Mouse (Mus musculus) macrophage (primary cell): ENCODE results near the gene Smagp. TPM values are rescaled to one million over a fixed set of nuclear protein-coding genes. Genes with fewer than 3 reads are reported as not detected.
A peak's percentile ranks its signal among the peaks of the same experiment; 100 is the strongest.
"Not testable (repeated sequence)": the region's sequence is repeated elsewhere in the genome, so short reads cannot be mapped to it uniquely, and the experiment has no call there.

ENCODE experiments used
- H3K27ac ChIP-seq: fragments of 350-480 bp; formaldehyde crosslinking; 2 replicates; pipeline ENCODE4 v1.9.0; 2021
- H3K36me3 ChIP-seq: fragments of 350-480 bp; formaldehyde crosslinking; 2 replicates; pipeline ENCODE4 v1.9.0; 2021; ENCODE audit errors: inconsistent target
- H3K4me3 ChIP-seq: fragments of 350-480 bp; formaldehyde crosslinking; 2 replicates; pipeline ENCODE4 v1.9.0; 2021; ENCODE audit errors: inconsistent target
- H3K79me2 ChIP-seq: fragments of 350-480 bp; formaldehyde crosslinking; 2 replicates; pipeline ENCODE4 v1.9.0; 2021; ENCODE audit errors: inconsistent target
- WGBS: methylation state at CpG from one replicate; pipeline ENCODE4 v1.1.7; 2026; ENCODE audit warnings: inconsistent platforms; ENCODE audit not compliant: missing documents; 5-methylcytosine and 5-hydroxymethylcytosine counted together
- polyA plus RNA-seq: library from polyadenylated mRNA; stranded (reverse); fragments of 250-400 nt; gene quantifications from 3 replicates; pipeline ENCODE4 v1.2.4, GENCODE M21; 2018; ENCODE audit warnings: inconsistent platforms

Gene Smagp
- polyA plus RNA-seq, 1 experiment from 2014 or later = 73.9 TPM

- not testable (repeated sequence) for H3K36me3 ChIP-seq
- 94% methylated on average over 8 of the region's 8 CpGs for WGBS
Measured at GRCm38 (mm10) chr15:100606677-100607076, 30.1 kb downstream of the Smagp start.

GRCm38 (mm10) chr15:100601669-100602068, 35.1 kb downstream of the Smagp start:
- WGBS = 92% methylated on average over 3 of the region's 3 CpGs
- H3K27ac ChIP-seq = no peak overlapping the region
- no peaks in the 10 kb centered on the region for H3K79me2 ChIP-seq
- no peaks in the 10 kb centered on the region for H3K36me3 ChIP-seq
- no peak overlapping the region for H3K4me3 ChIP-seq

More at GRCm38 (mm10) chr15:100606677-100607076, 30.1 kb downstream of the Smagp start:
- H3K4me3 ChIP-seq, H3K79me2 ChIP-seq, H3K27ac ChIP-seq: not testable (repeated sequence)

DNA sequence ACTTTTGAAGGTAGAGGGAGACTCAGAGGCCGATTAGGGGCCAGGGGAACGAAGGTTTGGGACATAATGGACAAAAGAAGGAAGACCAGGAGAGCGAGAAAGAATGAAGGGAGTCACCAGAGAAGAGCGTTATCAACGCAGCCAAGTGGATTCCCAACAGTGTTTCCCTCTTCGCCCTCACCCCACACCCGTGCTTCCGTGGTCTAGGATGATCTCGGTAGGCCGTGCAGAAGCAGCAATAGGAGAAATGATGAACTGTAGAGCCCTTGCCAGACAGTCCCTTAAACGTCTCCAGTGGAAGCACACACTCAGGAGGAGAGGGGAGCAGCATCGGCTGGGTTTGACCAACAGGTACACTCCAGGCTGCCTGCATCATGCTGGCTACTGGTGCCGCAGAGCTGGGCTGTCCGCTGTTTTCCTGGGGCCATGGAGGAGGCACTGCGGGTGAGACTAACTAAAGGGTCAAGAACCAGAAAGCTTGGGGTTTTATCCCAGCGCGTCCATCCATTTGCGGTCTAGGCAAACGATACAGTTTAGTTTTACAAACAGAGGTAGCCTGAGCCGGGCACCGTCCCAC, 36.0 kb downstream of the Smagp start:
- no peak overlapping the region for H3K27ac ChIP-seq
- WGBS = 65% methylated on average over 21 of the region's 21 CpGs
- no peaks in the 10 kb centered on the region for H3K79me2 ChIP-seq
- H3K36me3 ChIP-seq = no peaks in the 10 kb centered on the region
- no peak overlapping the region for H3K4me3 ChIP-seq

DNA sequence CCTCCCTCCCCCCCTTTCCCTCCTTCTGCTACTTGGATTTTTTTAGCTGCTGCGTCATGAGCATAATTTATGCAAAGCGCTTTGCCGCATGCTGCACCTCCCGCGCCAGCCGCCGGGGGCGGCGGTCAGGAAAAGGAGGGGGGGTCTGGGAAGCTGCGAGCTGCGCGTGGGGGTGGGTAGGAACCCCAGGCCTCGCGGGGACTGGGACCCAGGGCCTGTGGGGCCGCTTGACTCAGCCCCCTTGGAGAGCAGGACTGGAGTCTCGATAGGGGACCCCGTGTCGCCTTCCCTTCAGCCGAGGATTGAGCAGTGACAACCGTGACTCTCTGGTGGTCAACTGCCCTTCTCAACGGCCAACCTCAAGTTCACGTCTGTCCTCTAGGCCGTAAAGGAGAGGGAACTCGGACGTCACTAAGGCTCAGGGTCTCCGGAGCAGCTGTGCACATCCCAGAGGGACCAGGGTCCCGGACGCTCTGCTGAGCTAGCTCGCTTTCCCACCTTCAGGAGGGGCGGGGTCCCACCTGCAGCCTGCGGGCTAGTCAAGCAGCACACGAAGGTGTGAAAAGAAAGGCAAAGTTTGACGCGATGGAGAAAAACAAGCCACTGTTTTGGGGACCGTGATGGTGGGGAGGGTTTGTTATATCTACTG, 36.6 kb downstream of the Smagp start:
- 7% methylated on average over 35 of the region's 35 CpGs for WGBS
- Histone ChIP-seq H3K27ac (no peak overlapping the region), H3K36me3 (no peaks in the 10 kb centered on the region), H3K4me3 (peak overlapping the region; percentile 11; the same call in 1 of the 2 replicates), H3K79me2 (no peaks in the 10 kb centered on the region)

DNA sequence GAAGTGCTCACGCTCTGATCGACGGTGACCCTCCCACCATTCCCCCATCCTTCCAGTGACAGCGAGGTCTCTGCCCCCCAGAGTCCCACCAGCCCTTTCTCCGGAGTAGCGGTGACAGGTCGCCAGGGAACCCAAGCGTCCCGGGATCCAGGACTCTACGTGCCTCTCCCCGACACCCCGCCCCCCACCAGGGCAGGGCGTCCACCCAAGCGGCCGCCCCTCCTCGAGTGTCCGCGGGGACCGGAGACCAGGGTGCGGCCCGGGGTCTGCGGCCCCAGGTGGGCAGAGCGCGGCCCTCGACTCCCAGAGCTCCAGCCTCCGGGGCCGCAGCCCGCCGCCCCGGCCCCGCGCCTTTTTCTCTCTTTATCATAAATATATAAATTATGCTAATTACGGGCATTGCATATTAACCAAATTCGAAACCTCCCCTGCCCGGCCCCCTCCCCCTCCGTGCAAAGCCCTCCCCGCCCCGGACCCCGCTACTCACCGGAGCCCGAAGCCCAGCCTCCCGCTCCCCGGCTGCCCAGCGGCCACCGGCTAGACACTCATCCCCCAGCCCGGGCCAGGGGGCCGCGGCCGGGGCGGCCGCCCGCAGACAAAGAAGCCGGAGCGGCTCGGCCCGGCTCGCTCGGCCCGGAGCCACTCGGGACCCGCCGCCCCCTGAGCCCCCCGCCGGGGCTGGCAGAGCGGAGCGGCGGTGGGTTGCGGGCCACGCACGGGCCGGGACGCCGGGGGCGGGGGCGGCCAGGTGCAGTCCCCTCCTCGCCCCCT, 37.3 kb downstream of the Smagp start, which contains the start of gene Pou6f1:
Gene Pou6f1 (minus strand): TSS at position 709 of the 771 bp plus-strand sequence.
- H3K4me3 ChIP-seq = peak within 1 kb of the TSS; percentile 55
- no peaks in the 10 kb centered on the region for H3K36me3 ChIP-seq
- no peaks in the 10 kb centered on the region for H3K79me2 ChIP-seq
- under 1% methylated on average over 49 of the region's 76 CpGs for WGBS
- peak within 1 kb of the TSS; percentile 45 for H3K27ac ChIP-seq

DNA sequence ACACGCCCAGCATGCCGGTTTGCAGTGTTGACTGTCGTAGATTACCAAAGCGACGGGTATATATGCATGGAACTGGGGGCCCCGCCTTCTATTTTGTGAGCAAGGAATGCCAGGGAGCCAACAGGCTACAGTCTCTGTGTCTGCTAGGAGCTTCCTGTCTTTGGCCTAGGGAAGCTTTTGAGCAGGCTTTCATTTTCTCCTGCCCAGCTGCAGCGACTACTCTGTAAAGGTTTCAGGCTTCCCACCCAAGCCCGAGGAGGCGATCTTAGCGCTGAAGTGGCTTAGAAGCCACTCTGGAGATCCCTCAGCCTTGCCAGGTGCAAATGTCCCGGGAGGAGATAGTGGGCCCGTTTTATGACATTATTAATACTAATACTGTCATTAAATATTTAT, 37.9 kb downstream of the Smagp start:
- Histone ChIP-seq H3K36me3 (no peaks in the 10 kb centered on the region), H3K79me2 (no peaks in the 10 kb centered on the region), H3K27ac (peak overlapping the region; percentile 45), H3K4me3 (peak overlapping the region; percentile 55)
- 4% methylated on average over 11 of the region's 12 CpGs for WGBS

DNA sequence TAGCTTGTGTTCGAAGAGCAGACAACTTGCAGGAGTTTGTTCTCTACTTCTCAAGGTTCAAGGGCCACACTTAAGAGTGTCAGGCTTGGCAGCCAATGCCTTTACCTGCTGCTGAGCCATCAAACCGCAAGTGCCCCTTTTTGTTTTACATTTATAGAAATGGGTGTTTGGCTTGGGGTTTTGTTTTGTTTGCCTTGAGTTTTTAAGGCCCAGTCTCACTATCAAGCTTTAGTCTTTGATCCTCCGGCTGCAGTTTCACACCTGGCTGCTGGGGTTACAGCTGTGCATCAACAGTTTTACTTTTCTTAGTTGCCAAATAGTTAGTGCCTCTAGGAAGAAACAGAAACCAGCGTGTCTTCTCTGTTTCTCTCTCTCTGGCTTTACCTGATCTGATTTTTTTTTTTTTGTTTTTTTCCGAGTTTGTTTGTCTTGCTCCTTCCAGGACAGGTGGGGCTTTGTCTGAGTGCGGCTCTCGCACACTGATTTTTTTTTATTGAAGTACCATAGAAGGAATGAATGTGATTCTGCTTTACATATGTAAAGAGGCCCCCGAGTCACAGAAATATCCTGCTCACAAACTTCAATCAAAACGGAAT, 38.4 kb downstream of the Smagp start:
- H3K36me3 ChIP-seq = no peaks in the 10 kb centered on the region
- peak overlapping the region; percentile 55 for H3K4me3 ChIP-seq
- 32% methylated on average over 9 of the region's 9 CpGs for WGBS
- H3K27ac ChIP-seq = no peak overlapping the region
- no peaks in the 10 kb centered on the region for H3K79me2 ChIP-seq

DNA sequence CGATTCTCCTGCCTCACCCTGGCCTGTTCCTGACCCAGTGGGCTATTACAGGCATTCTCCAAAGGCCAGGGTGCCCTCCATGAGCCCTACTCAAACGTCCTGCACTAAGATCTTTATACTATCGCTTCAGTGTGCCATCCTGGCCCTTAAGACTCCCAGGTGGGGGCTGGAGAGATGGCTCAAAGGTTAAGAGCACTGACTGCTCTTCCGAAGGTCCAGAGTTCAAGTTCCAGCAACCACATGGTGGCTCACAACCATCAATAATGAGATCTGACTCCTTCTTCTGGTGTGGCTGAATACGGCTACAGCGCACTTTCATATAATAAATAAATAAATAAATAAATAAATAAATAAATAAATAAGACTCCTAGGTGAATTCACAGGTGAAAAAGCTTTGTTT, 43.9 kb downstream of the Smagp start:
- Histone ChIP-seq H3K27ac (no peak overlapping the region), H3K36me3 (no peaks in the 10 kb centered on the region), H3K79me2 (no peaks in the 10 kb centered on the region), H3K4me3 (no peak overlapping the region)
- 94% methylated on average over 4 of the region's 6 CpGs for WGBS

DNA sequence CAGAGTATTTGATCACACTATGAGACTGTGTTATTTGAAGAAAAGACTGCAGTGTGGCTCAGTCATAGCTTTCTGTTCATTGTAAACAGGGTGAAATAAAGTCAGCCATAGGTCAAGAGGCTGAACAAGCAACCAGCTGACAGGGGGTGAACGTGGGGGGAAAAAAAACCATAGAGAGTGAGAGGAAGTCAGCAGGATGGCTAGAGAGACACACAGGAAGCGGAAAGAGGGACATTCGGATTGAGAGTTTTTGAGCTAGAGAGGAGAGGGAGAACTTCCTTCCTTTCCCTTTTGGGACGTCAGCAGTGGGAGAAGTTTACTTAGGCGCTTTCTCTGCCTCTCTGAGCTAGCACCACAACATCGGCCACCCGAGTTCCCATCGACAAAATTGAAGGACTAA, 46.3 kb downstream of the Smagp start:
- H3K27ac ChIP-seq = no peak overlapping the region
- H3K79me2 ChIP-seq = no peaks in the 10 kb centered on the region
- 57% methylated on average over 8 of the region's 8 CpGs for WGBS
- H3K36me3 ChIP-seq = peaks cover 7% of the 10 kb centered on the region; the same call in 1 of the 2 replicates
- no peak overlapping the region for H3K4me3 ChIP-seq

DNA sequence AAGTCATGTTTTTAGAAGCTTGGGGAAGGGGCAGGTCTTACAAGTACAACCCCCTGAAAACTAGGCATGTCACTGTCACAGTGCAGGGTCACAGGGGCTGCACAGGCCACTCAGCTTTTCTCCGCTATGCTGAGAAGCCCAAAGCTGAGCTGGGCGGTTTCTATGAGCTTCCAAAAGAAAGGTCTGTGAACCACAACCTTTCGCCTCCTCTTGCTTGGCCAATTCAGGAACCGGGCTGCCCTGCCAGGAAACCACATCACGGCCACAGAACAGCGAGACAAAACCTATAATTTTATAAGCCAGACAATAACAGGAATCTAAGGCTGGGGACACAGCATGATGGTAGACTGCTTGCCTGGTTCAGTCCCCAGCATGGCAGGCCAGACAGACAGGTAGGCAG, 48.4 kb downstream of the Smagp start:
- WGBS = 16% methylated on average over 6 of the region's 6 CpGs
- H3K79me2 ChIP-seq = no peaks in the 10 kb centered on the region
- H3K27ac ChIP-seq = no peak overlapping the region
- H3K36me3 ChIP-seq = peaks cover 7% of the 10 kb centered on the region; the same call in 1 of the 2 replicates
- H3K4me3 ChIP-seq = no peak overlapping the region

- no peak overlapping the region for H3K27ac ChIP-seq
- no peak overlapping the region for H3K4me3 ChIP-seq
- H3K79me2 ChIP-seq = no peaks in the 10 kb centered on the region
- peaks cover 7% of the 10 kb centered on the region; the same call in 1 of the 2 replicates for H3K36me3 ChIP-seq
- WGBS = 93% methylated on average over 4 of the region's 4 CpGs
Measured at GRCm38 (mm10) chr15:100587166-100587565, 49.6 kb downstream of the Smagp start.

GRCm38 (mm10) chr15:100585931-100586330, 50.8 kb downstream of the Smagp start:
- H3K27ac ChIP-seq = no peak overlapping the region
- H3K4me3 ChIP-seq = no peak overlapping the region
- 92% methylated on average over 15 of the region's 16 CpGs for WGBS
- H3K36me3 ChIP-seq = peaks cover 7% of the 10 kb centered on the region; the same call in 1 of the 2 replicates
- no peaks in the 10 kb centered on the region for H3K79me2 ChIP-seq

DNA sequence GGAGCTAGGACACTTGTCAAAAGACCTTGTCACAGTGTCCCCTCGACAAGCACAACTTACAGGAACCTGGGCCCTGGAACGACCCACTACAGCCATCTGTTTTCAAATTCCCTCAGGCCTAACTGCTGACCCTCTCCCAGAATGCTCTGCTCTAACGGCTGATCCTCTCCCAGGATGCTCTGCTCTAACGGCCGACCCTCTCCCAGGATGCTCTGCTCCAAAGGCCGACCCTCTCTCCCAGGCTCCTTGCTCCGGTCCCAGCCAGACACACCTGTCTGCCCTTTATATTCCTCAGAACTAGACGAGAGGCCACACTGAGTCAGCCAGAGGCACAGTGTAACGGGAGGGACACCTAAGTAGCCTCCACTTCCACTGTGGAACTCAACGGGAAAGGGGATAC, 56.6 kb downstream of the Smagp start:
- Histone ChIP-seq H3K4me3 (no peak overlapping the region), H3K36me3 (no peaks in the 10 kb centered on the region), H3K79me2 (no peaks in the 10 kb centered on the region), H3K27ac (no peak overlapping the region)
- WGBS = 95% methylated on average over 9 of the region's 10 CpGs

DNA sequence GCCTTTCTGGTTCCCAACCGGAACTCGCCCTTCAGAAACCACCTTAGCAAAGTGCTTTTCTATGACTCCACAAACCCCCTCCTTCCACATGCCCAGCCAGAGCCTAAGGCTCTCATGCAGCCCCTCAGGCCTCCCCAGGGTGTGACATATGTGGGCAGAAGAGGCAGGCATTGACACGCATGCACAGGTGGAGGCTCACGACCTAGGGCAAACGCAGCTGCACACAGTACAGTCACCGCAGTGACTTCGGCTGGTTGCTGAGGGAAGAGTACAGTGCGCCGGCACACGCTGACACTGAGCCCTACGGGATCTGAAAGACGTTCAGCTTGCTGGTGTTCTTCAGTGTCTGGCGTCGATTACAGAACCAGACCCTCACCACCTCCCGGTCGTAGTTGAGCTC, 58.8 kb downstream of the Smagp start:
- H3K36me3 ChIP-seq = no peaks in the 10 kb centered on the region
- no peak overlapping the region for H3K27ac ChIP-seq
- 95% methylated on average over 16 of the region's 16 CpGs for WGBS
- H3K79me2 ChIP-seq = no peaks in the 10 kb centered on the region
- no peak overlapping the region for H3K4me3 ChIP-seq

GRCm38 (mm10) chr15:100576810-100577209, 59.9 kb downstream of the Smagp start:
- Histone ChIP-seq H3K36me3 (no peaks in the 10 kb centered on the region), H3K79me2 (no peaks in the 10 kb centered on the region), H3K4me3 (no peak overlapping the region), H3K27ac (no peak overlapping the region)
- WGBS = 88% methylated on average over 6 of the region's 6 CpGs
